Mouse (Mus musculus) thymus, adult 2 months (tissue): ENCODE data around the gene Acly. TPM values are rescaled to one million over a fixed set of nuclear protein-coding genes. Genes with fewer than 3 reads are reported as not detected.

Experiments used
- DNase-seq: peaks from one replicate; pipeline ENCODE4 v3.0.0; 2021
- H3K27ac ChIP-seq: fragments of 200-500 bp; 2 replicates; pipeline ENCODE4 v1.5.1; 2012; ENCODE audit warnings: low read length, control low read depth; ENCODE audit not compliant: control insufficient read depth, insufficient read depth
- H3K27me3 ChIP-seq: fragments of 200-500 bp; 2 replicates; pipeline ENCODE4 v1.6.1; 2012; ENCODE audit warnings: mild to moderate bottlenecking, low read length, moderate library complexity, mixed read lengths; ENCODE audit not compliant: control insufficient read depth, insufficient read depth
- H3K36me3 ChIP-seq: fragments of 200-500 bp; 2 replicates; pipeline ENCODE4 v1.6.1; 2012; ENCODE audit warnings: mild to moderate bottlenecking, low read length, moderate library complexity; ENCODE audit not compliant: control insufficient read depth, insufficient read depth
- H3K4me1 ChIP-seq: fragments of 200-500 bp; replicated peaks from 2 replicates; pipeline ENCODE4 v1.6.1; 2012; ENCODE audit warnings: low read length; ENCODE audit not compliant: control insufficient read depth, insufficient read depth
- H3K4me3 ChIP-seq: fragments of 200-500 bp; 2 replicates; pipeline ENCODE4 v1.5.1; 2012; ENCODE audit warnings: mild to moderate bottlenecking, low read length, control low read depth, moderate library complexity; ENCODE audit not compliant: control insufficient read depth, insufficient read depth
- CTCF ChIP-seq: fragments of 200-500 bp; IDR thresholded peaks from 2 replicates; pipeline ENCODE4 v1.5.1; 2012; ENCODE audit warnings: mild to moderate bottlenecking, control low read depth, low read length, moderate library complexity, borderline replicate concordance; ENCODE audit not compliant: control insufficient read depth, poor library complexity, insufficient read depth; ENCODE audit errors: extremely low read depth
- POLR2A ChIP-seq: fragments of 200-500 bp; IDR thresholded peaks from 2 replicates; pipeline ENCODE4 v1.6.1; 2012; ENCODE audit warnings: mild to moderate bottlenecking, low read length, control low read depth, moderate library complexity; ENCODE audit not compliant: control insufficient read depth, poor library complexity, insufficient read depth; ENCODE audit errors: extremely low read depth
- WGBS: fragments of 180-500 bp; shearing (Covaris S2); methylation state at CpG from one replicate; pipeline ENCODE4 v1.1.7; 2018; 5-methylcytosine and 5-hydroxymethylcytosine counted together
- polyA plus RNA-seq: library from polyadenylated mRNA; depleted of rRNA; stranded (reverse); fragments of >200 nt; gene quantifications from 2 replicates; pipeline ENCODE4 v1.2.3, GENCODE M21; 2012

Gene Acly
- polyA plus RNA-seq, 1 experiment = 150 TPM

DNA sequence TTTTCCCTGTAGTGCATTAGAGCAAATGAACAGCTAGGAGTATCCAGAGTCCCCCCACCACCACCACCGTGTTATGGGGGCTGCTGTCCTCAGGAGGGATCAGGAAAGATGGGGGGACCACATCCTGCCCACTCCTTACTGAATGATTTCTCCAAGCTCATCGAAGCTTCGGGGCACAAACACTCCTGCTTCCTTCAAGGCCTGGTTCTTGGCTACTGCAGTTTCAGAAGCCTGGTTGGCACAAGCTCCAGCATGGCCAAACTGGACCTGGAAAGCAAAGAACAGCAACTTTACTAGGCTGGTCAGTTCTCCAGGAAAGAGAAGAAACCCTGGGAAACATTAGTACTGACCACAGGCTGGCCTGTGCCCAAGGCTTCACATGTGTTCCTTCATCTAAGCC is 43.3 kb downstream of the Acly start:
- H3K4me1 ChIP-seq = no peaks in the 10 kb centered on the region
- no peaks in the 10 kb centered on the region for H3K27me3 ChIP-seq
- peaks cover 73% of the 10 kb centered on the region for H3K36me3 ChIP-seq
- H3K4me3 ChIP-seq = no peak overlapping the region
- no peak overlapping the region for H3K27ac ChIP-seq
- DNase-seq = no peak
- WGBS = 100% methylated on average over 3 of the region's 3 CpGs
- no peak for TF ChIP-seq POLR2A
- TF ChIP-seq CTCF = no peak

- Histone ChIP-seq H3K27ac (no peak overlapping the region), H3K4me3 (no peak overlapping the region), H3K36me3 (peaks cover 67% of the 10 kb centered on the region), H3K27me3 (no peaks in the 10 kb centered on the region), H3K4me1 (no peaks in the 10 kb centered on the region)
- WGBS = 97% methylated on average over 7 of the region's 7 CpGs
- no peak for DNase-seq
- TF ChIP-seq CTCF (no peak), POLR2A (no peak)
These were observed 48.6 kb downstream of the Acly start for GRCm38 (mm10) chr11:100479152-100479551.

DNA sequence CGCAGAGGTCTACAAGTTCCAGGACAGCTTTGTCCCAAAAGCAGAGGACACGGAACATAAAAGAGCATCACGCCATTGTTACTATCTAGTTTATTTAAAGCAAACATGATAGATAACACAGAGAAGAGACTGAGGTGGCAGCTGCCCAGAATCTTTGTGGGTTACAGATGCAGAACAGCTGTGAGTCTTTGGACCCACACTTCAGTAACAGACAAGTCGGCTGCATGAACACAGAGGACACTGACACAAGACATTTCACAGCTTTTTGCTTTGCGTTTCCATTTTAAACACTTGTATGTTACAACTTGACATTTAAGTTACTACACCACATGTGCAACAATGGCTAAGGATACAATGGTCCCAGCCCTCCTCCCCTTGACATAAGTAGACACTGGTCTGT is 51.5 kb downstream of the Acly start:
- no peak for TF ChIP-seq CTCF
- no peak overlapping the region for H3K4me3 ChIP-seq
- DNase-seq = no peak
- no peaks in the 10 kb centered on the region for H3K27me3 ChIP-seq
- 98% methylated on average over 5 of the region's 5 CpGs for WGBS
- peaks cover 1% of the 10 kb centered on the region; the same call in 1 of the 2 replicates for H3K4me1 ChIP-seq
- H3K27ac ChIP-seq = no peak overlapping the region
- peaks cover 42% of the 10 kb centered on the region for H3K36me3 ChIP-seq

GRCm38 (mm10) chr11:100472935-100473295 is 54.9 kb downstream of the Acly start:
- 48% methylated on average over 5 of the region's 5 CpGs for whole genome bisulfite sequencing
- peaks cover 9% of the 10 kb centered on the region for H3K36me3 ChIP-seq
- TF ChIP-seq POLR2A (no peak), CTCF (no peak)
- peaks cover 5% of the 10 kb centered on the region for H3K4me1 ChIP-seq
- no peaks in the 10 kb centered on the region for H3K27me3 ChIP-seq
- no peak overlapping the region for H3K27ac ChIP-seq
- no peak overlapping the region for H3K4me3 ChIP-seq
- no peak for DNase-seq

GRCm38 (mm10) chr11:100472197-100472934 is 55.4 kb downstream of the Acly start, which contains the start of gene Klhl11:
Klhl11 (minus strand) TSS chr11:100472741.
- no peaks in the 10 kb centered on the region for H3K27me3 ChIP-seq
- peaks cover 5% of the 10 kb centered on the region for H3K4me1 ChIP-seq
- H3K36me3 ChIP-seq = peaks cover 5% of the 10 kb centered on the region
- peak; percentile 89 for DNase-seq
- TF ChIP-seq POLR2A (peak; percentile 95), CTCF (peak; percentile 86)
- WGBS = under 1% methylated on average over 83 of the region's 83 CpGs
- H3K27ac ChIP-seq = no peak within 1 kb of the TSS
- peak within 1 kb of the TSS; percentile 84 for H3K4me3 ChIP-seq

GRCm38 (mm10) chr11:100471352-100472196 is 56.2 kb downstream of the Acly start:
- Histone ChIP-seq H3K4me3 (peak overlapping the region; percentile 84), H3K27me3 (no peaks in the 10 kb centered on the region), H3K27ac (no peak overlapping the region), H3K36me3 (no peaks in the 10 kb centered on the region), H3K4me1 (peaks cover 5% of the 10 kb centered on the region)
- no peak for TF ChIP-seq POLR2A
- no peak for TF ChIP-seq CTCF
- WGBS = 14% methylated on average over 30 of the region's 30 CpGs
- no peak for DNase-seq

DNA sequence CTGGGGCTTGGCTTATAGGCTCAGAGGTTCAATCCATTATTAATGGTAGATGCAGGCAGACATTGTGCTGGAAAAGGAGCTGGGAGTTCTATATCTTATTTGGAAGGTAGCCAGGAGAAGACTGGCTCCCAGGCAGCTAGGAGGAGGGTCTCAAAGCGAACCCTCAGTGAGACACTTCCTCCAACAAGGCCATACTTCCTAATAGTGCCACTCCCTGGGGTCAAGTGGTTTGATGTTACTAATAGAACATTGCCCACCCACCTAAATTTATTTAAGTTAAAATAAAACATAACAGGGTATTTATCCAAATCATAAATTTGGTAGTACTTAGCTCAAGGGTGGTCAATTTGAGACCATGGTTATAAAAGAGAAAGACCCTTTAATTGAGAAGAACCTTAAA is 62.0 kb downstream of the Acly start:
- WGBS = 97% methylated on average over 1 of the region's 1 CpGs
- Histone ChIP-seq H3K27me3 (no peaks in the 10 kb centered on the region), H3K4me3 (no peak overlapping the region), H3K27ac (no peak overlapping the region), H3K4me1 (peaks cover 1% of the 10 kb centered on the region), H3K36me3 (peaks cover 21% of the 10 kb centered on the region)
- TF ChIP-seq POLR2A (no peak), CTCF (no peak)
- no peak for DNase-seq
